Mouse (Mus musculus): ENCODE results near the gene Atxn1.

DNA sequence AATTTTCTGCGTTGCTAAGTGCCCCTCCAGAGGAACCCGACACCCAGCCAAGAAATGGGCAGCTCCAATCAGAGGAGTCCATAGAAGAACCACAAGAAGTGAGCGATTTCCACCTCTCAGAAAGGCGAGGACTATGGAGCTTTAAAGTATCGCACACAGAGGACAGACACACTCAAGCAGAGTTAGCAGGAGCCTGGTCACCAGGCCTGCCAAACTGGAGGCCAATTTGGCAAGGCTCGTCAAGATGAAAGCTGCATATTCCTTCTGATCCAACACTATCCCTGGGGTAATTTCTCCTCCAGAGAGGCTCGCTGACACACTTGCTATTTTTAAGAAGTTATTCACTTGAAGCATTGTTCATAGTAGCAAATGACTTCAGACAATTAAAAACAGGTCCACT is 202.5 kb downstream of the Atxn1 start:
- TF ChIP-seq TCF12 (IDR thresholded peaks at IDR 0.05; ENCODE audit: insufficient read depth, poor library complexity, severe bottlenecking): no peak
- TF ChIP-seq POLR2A (IDR thresholded peaks at IDR 0.05; ENCODE audit: insufficient read length, low read depth): no peak
- no peak for TF ChIP-seq CEBPB (IDR thresholded peaks at IDR 0.05; ENCODE audit: insufficient read depth, poor library complexity, severe bottlenecking)
- TF ChIP-seq MYOG (IDR thresholded peaks at IDR 0.05; ENCODE audit: control insufficient read depth in 1 of 3, insufficient read depth in 1 of 3, insufficient read length in 2 of 3, low read depth in 2 of 3): no peak
- no peak for TF ChIP-seq POLR2AphosphoS2 (IDR thresholded peaks at IDR 0.05; ENCODE audit: insufficient read length, low read depth)
- TF ChIP-seq TCF3 (IDR thresholded peaks at IDR 0.05; ENCODE audit: insufficient read length, low read depth): no peak
- TF ChIP-seq E2F4 (IDR thresholded peaks at IDR 0.05; ENCODE audit: insufficient read depth): no peak
- TF ChIP-seq MAX (IDR thresholded peaks at IDR 0.05; ENCODE audit: low read depth): no peak
- TF ChIP-seq USF1 (IDR thresholded peaks at IDR 0.05; ENCODE audit: low read depth): no peak
- TF ChIP-seq SRF (IDR thresholded peaks at IDR 0.05; ENCODE audit: control insufficient read depth, insufficient read length, low read depth): no peak
- no peak for TF ChIP-seq MYOD1 (IDR thresholded peaks at IDR 0.05; ENCODE audit: control insufficient read depth in 1 of 3, insufficient read length in 2 of 3, low read depth in 2 of 3)

All from myocyte (in vitro differentiated cells).